Mouse (Mus musculus): ENCODE measurements at regions not wholly inside any gene's neighbourhood (a gene's known extent, or its start where the extent isn't known, plus 50 kb on each side); places are given as distances from the start of the nearest gene placed in this dataset.

DNA sequence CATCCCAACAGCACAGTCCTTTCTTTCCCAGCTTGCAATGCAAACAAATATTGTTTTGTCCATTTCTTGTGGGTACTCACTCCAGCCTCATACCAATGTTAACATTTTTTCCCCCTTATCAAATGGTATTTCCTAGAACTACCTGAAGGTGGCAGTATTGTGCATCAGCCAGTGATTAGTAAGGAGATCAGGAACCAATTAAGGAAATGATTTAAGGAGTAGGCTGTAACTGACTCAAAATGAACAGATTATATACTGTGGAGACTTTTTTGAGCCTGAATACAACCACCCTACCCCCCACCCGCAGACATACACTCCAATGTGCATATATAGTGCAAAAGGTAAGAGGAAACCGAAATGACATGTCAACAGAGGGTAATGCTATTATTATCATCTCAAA, 2056.1 kb upstream of the 5930422O12Rik start:
- TF ChIP-seq CTCF (IDR thresholded peaks at IDR 0.05; ENCODE audit: low read depth) (peak; percentile 48; the same call in 1 of the 2 replicates), EP300 (IDR thresholded peaks at IDR 0.05; ENCODE audit: low read depth) (no peak)
